Mouse (Mus musculus) erythroblast, embryonic 14.5 days (primary cell): ENCODE measurements around the gene Olfr344. TPM values are rescaled to one million over a fixed set of nuclear protein-coding genes. Genes with fewer than 3 reads are reported as not detected.

Experiments used
- H3K27me3 ChIP-seq: 2 replicates; pipeline ENCODE4 v1.6.1; 2012; ENCODE audit warnings: inconsistent platforms; ENCODE audit not compliant: control insufficient read depth
- H3K36me3 ChIP-seq: 2 replicates; pipeline ENCODE4 v1.6.1; 2012; ENCODE audit warnings: mild to moderate bottlenecking, inconsistent platforms; ENCODE audit not compliant: control insufficient read depth
- H3K4me1 ChIP-seq: 2 replicates; pipeline ENCODE4 v1.6.1; 2012; ENCODE audit warnings: inconsistent platforms; ENCODE audit not compliant: control insufficient read depth
- H3K4me3 ChIP-seq: replicated peaks from 2 replicates; pipeline ENCODE3; 2012; ENCODE audit warnings: moderate library complexity, mild to moderate bottlenecking, inconsistent platforms
- H3K9me3 ChIP-seq: 2 replicates; pipeline ENCODE4 v1.6.1; 2012; ENCODE audit warnings: low read length, inconsistent platforms, mixed read lengths; ENCODE audit not compliant: control insufficient read depth
- GATA1 ChIP-seq: IDR thresholded peaks from 2 replicates; pipeline ENCODE4 v1.6.1; 2012; ENCODE audit warnings: low read length, inconsistent platforms, mixed read lengths
- TAL1 ChIP-seq: IDR thresholded peaks from 3 replicates; pipeline ENCODE4 v1.6.1; 2012; ENCODE audit warnings: low read length, inconsistent platforms, mixed read lengths
- polyA plus RNA-seq: library from polyadenylated mRNA; stranded (reverse); fragments of >175 nt; gene quantifications from 2 replicates; pipeline ENCODE4 v1.2.3, GENCODE M21; 2012

Gene Olfr344
- polyA plus RNA-seq: not detected in 2 replicates

DNA sequence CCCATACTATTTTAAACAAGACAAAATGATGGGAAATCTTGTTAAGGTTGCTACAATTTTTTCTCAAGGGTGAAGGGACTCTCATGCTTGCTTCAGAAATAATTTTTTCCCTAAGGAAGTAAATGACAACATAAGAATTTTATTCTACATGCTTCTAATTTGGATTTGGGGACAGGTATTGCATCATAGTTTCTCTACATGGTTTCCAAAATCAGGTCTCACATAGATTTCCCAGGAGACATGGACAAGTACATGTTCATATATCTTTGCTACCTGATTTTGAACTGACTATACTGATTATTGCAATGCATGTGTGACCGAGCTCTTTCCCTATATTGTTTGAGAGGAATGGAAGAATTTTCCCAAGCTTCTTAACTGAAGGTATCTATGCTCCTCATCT, at the start of gene Olfr344:
TSS of gene Olfr344 (plus strand) at position 301 of the 400 bp plus-strand sequence.
- Histone ChIP-seq H3K36me3 (no peaks in the 10 kb centered on the region), H3K4me1 (no peaks in the 10 kb centered on the region), H3K27me3 (no peaks in the 10 kb centered on the region), H3K9me3 (0 out of 2 replicates have a peak, but pooled peaks cover 2% of the 10 kb centered on the region), H3K4me3 (no peak within 1 kb of the TSS)
- TF ChIP-seq GATA1 (no peak), TAL1 (no peak)

- Histone ChIP-seq H3K4me3 (no peak within 1 kb of the TSS), H3K27me3 (no peaks in the 10 kb centered on the region), H3K9me3 (peaks cover 3% of the 10 kb centered on the region; the same call in 1 of the 2 replicates), H3K36me3 (no peaks in the 10 kb centered on the region), H3K4me1 (no peaks in the 10 kb centered on the region)
- TF ChIP-seq TAL1 (no peak), GATA1 (no peak)
These were observed 41.8 kb upstream of the Olfr344 start, which contains the start of gene Olfr342 for GRCm38 (mm10) chr2:36524698-36525097. Gene Olfr342, plus strand, starts transcription at chr2:36524998.

- H3K27me3 ChIP-seq: no peaks in the 10 kb centered on the region
- TF ChIP-seq GATA1: no peak
- TF ChIP-seq TAL1: no peak
- H3K4me1 ChIP-seq: no peaks in the 10 kb centered on the region
- H3K36me3 ChIP-seq: no peaks in the 10 kb centered on the region
- H3K9me3 ChIP-seq: 0 out of 2 replicates have a peak, but pooled peaks cover 2% of the 10 kb centered on the region
- H3K4me3 ChIP-seq: no peak overlapping the region
These were observed 1.3 kb upstream of the Olfr344 start for GRCm38 (mm10) chr2:36565156-36565555.

DNA sequence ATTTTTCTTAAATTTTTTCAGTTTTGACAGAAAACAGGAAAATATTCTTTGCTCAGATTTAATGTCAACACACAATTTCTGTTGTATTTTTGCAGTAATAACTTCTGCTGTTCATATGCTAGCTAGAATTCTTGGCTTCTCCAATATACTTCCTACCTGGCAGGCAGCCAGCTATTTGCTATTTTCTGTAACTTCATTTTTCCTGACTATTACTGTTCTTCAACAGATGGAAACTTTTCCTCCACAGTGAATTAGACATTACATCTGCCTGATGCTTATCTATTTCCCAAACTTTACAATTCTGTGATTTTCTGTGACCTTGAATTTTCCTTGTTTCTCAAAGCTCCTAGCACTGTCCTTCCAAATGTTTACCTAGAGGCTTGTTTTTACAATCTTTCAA, 560 bp downstream of the Olfr344 start:
- H3K36me3 ChIP-seq: no peaks in the 10 kb centered on the region
- 0 out of 2 replicates have a peak, but pooled peaks cover 2% of the 10 kb centered on the region for H3K9me3 ChIP-seq
- no peaks in the 10 kb centered on the region for H3K4me1 ChIP-seq
- TF ChIP-seq TAL1 (no peak), GATA1 (no peak)
- no peak overlapping the region for H3K4me3 ChIP-seq
- H3K27me3 ChIP-seq: no peaks in the 10 kb centered on the region

- H3K4me1 ChIP-seq: no peaks in the 10 kb centered on the region
- H3K9me3 ChIP-seq: 0 out of 2 replicates have a peak, but pooled peaks cover 2% of the 10 kb centered on the region
- H3K4me3 ChIP-seq: no peak overlapping the region
- no peaks in the 10 kb centered on the region for H3K27me3 ChIP-seq
- TF ChIP-seq TAL1 (no peak), GATA1 (no peak)
- H3K36me3 ChIP-seq: no peaks in the 10 kb centered on the region
These were observed 1.4 kb downstream of the Olfr344 start for GRCm38 (mm10) chr2:36567845-36568244.

Other genes starting within 250 kb of the Olfr344 start
- gene Olfr338, start 193.1 kb upstream of the Olfr344 start, polyA plus RNA-seq: not detected in 2 replicates
- gene Olfr339, start 147.7 kb upstream of the Olfr344 start, polyA plus RNA-seq: not detected in 2 replicates
- gene Olfr340, start 114.1 kb upstream of the Olfr344 start, polyA plus RNA-seq: not detected in 2 replicates
- not detected in 2 replicates for gene Olfr341, start 84.2 kb upstream of the Olfr344 start, polyA plus RNA-seq
- gene Olfr342, start 41.7 kb upstream of the Olfr344 start, polyA plus RNA-seq: not detected in 2 replicates
- gene Olfr345, start 73.4 kb downstream of the Olfr344 start, polyA plus RNA-seq: not detected in 2 replicates
- gene Olfr346, start 119.1 kb downstream of the Olfr344 start, polyA plus RNA-seq: 0.02 TPM in 1 of 2 replicates, not detected in the other
- gene Olfr347, start 165.2 kb downstream of the Olfr344 start, polyA plus RNA-seq: not detected in 2 replicates
- gene Olfr348, start 217.6 kb downstream of the Olfr344 start, polyA plus RNA-seq: not detected in 2 replicates
- not detected in 2 replicates for gene Olfr50, start 223.9 kb downstream of the Olfr344 start, polyA plus RNA-seq